Mouse (Mus musculus): Measurements from ENCODE around the gene Gm13278.
"Not testable (repeated sequence)": the region's sequence is repeated elsewhere in the genome, so short reads cannot be mapped to it uniquely, and the experiment has no call there.

The Gm13278 gene

DNA sequence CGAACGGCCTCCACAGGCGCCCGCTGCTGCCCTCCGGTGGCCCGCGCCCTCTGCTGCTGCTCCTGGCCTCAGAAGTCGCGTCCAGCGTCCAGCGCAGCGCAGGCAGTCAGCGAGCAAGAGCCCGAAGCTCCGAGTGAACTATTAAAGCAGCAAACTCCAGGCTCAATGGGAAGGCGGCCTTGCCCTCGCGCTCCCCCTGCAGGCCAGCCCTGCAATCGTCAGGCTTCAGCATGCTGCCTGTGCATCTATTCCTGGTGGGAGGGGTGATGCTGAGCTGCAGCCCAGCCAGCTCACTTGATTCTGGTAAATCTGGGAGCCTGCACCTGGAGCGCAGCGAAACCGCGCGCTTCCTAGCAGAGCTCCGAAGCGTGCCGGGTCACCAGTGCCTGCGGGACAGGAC, 2.9 kb upstream of the Gm13278 start, which contains the start of gene Gm13277:
Gene Gm13277, plus strand, starts transcription at position 231 of the 400 bp plus-strand sequence.
- DNase-seq (ENCODE audit: low read depth, low spot score), result not testable (repeated sequence)

DNA sequence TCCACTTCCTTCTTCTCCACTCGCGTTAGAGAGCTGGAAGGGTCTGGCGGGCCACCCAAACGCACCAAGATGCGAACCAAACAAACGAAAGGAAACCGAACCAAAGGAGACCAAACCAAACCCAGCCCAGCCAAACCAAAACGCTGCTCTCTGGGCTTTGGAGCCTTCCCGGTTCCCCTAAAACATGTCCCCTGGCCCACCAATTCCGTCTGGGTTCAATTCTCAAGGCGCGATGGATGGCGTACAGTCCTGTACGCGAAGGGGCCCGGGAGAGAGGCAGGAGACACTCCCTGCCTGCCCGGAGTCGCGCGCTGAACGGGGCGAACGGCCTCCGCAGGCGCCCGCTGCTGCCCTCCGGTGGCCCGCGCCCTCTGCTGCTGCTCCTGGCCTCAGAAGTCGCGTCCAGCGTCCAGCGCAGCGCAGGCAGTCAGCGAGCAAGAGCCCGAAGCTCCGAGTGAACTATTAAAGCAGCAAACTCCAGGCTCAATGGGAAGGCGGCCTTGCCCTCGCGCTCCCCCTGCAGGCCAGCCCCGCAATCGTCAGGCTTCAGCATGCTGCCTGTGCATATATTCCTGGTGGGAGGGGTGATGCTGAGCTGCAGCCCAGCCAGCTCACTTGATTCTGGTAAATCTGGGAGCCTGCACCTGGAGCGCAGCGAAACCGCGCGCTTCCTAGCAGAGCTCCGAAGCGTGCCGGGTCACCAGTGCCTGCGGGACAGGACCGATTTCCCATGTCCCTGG, 2.8 kb downstream of the Gm13278 start, which contains the start of gene Gm13275:
Gene Gm13275, plus strand, starts transcription at position 552 of the 740 bp plus-strand sequence.
- not testable (repeated sequence) for DNase-seq (ENCODE audit: low read depth, low spot score)

DNA sequence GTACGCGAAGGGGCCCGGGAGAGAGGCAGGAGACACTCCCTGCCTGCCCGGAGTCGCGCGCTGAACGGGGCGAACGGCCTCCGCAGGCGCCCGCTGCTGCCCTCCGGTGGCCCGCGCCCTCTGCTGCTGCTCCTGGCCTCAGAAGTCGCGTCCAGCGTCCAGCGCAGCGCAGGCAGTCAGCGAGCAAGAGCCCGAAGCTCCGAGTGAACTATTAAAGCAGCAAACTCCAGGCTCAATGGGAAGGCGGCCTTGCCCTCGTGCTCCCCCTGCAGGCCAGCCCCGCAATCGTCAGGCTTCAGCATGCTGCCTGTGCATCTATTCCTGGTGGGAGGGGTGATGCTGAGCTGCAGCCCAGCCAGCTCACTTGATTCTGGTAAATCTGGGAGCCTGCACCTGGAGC, 5.7 kb downstream of the Gm13278 start, which contains the start of gene Gm13279:
Gene Gm13279, plus strand, starts transcription at position 301 of the 400 bp plus-strand sequence.
- DNase-seq (ENCODE audit: low read depth, low spot score), result not testable (repeated sequence)

DNA sequence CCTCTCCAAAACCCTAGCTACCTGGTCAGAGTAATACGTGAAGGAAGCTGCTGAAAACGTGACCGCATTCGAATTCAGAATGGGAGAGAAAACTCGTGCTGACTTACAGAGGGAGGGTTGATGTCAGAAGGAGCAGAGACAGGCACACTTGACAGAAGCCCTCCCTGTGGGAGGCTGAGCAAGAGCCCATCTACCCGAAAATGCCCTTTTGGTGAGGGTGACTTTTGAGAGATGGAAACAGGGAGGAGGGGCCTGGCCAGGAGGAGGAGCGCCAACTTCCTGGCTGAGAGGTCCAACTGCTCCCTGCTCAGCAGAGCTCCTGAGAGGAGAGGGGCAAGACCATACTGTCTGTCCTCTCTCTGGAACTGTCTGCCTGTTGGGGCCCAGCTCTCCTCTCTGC, 8.0 kb downstream of the Gm13278 start, which contains the start of gene Gm13285:
Gene Gm13285, plus strand, starts transcription at position 301 of the 400 bp plus-strand sequence.
- DNase-seq (ENCODE audit: low read depth, low spot score), result not testable (repeated sequence)

DNA sequence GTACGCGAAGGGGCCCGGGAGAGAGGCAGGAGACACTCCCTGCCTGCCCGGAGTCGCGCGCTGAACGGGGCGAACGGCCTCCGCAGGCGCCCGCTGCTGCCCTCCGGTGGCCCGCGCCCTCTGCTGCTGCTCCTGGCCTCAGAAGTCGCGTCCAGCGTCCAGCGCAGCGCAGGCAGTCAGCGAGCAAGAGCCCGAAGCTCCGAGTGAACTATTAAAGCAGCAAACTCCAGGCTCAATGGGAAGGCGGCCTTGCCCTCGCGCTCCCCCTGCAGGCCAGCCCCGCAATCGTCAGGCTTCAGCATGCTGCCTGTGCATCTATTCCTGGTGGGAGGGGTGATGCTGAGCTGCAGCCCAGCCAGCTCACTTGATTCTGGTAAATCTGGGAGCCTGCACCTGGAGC, 11.6 kb downstream of the Gm13278 start, which contains the start of gene Gm13287:
Gene Gm13287, plus strand, starts transcription at position 301 of the 400 bp plus-strand sequence.
- not testable (repeated sequence) for DNase-seq (ENCODE audit: low read depth, low spot score)

DNA sequence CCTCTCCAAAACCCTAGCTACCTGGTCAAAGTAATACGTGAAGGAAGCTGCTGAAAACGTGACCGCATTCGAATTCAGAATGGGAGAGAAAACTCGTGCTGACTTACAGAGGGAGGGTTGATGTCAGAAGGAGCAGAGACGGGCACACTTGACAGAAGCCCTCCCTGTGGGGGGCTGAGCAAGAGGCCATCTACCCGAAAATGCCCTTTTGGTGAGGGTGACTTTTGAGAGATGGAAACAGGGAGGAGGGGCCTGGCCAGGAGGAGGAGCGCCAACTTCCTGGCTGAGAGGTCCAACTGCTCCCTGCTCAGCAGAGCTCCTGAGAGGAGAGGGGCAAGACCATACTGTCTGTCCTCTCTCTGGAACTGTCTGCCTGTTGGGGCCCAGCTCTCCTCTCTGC, 13.9 kb downstream of the Gm13278 start, which contains the start of gene Gm13288:
Gene Gm13288, plus strand, starts transcription at position 301 of the 400 bp plus-strand sequence.
- not testable (repeated sequence) for DNase-seq (ENCODE audit: low read depth, low spot score)

DNA sequence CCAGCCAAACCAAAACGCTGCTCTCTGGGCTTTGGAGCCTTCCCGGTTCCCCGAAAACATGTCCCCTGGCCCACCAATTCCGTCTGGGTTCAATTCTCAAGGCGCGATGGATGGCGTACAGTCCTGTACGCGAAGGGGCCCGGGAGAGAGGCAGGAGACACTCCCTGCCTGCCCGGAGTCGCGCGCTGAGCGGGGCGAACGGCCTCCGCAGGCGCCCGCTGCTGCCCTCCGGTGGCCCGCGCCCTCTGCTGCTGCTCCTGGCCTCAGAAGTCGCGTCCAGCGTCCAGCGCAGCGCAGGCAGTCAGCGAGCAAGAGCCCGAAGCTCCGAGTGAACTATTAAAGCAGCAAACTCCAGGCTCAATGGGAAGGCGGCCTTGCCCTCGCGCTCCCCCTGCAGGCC, 14.4 kb downstream of the Gm13278 start:
- DNase-seq (ENCODE audit: low read depth, low spot score), result not testable (repeated sequence)

DNA sequence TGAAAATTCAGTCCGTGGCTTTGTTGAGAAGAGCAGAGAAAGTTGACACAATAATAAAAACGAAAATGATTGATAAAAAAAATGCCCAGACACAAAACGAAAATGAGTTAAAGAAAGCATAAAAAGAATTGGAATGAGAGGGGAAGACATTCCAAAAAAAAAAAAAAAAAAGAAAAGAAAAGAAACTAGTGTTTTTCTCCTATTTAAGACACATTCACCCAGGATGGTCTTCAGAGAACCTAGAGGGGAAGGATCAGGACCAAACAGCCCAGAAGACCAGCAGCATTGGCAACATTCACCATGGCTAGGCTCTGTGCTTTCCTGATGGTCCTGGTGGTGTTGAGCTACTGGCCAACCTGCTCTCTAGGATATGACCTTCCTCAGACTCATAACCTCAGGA, 24.6 kb downstream of the Gm13278 start, which contains the start of gene Ifna7:
Gene Ifna7, plus strand, starts transcription at position 301 of the 400 bp plus-strand sequence.
- DNase-seq (ENCODE audit: low read depth, low spot score), result no peak

DNA sequence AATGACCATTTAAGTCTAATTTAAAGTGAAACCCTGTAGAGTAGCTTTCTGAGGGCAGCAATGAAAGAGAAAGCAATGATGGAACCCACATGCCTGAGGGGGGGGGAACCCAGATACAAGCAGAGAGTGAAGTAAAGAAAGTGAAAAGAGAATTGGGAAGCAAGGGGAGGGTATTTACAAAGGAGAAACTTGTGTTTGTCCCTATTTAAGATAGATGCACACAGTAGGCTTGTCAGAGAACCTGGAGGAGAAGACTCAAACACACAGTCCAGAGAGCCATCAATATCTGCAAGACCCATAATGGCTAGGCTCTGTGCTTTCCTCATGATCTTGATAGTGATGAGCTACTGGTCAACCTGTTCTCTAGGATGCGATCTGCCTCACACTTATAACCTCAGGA, 28.3 kb downstream of the Gm13278 start, which contains the start of gene Ifna11:
Gene Ifna11, plus strand, starts transcription at position 301 of the 400 bp plus-strand sequence.
- no peak for DNase-seq (ENCODE audit: low read depth, low spot score)

DNA sequence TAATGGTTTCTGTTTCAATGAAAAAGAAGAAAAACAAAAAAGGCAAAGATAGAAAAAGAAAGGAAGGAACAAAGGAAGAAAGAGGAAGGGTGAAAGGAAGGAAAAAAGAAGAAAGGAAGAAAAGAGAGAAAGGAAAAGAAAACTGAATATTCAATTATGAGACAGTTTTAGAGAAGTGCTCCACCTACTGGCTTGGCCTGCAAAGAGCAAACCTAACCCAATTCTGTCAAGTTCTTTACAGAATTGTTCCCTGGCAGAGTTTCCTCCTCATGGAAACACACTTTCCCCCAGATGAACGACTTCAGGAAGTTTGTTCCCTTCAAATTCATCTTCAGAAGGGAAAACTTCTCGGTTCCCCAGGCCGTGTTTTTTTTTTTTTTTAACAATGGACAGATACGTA, 31.6 kb downstream of the Gm13278 start:
- no peak for DNase-seq (ENCODE audit: low read depth, low spot score)

DNA sequence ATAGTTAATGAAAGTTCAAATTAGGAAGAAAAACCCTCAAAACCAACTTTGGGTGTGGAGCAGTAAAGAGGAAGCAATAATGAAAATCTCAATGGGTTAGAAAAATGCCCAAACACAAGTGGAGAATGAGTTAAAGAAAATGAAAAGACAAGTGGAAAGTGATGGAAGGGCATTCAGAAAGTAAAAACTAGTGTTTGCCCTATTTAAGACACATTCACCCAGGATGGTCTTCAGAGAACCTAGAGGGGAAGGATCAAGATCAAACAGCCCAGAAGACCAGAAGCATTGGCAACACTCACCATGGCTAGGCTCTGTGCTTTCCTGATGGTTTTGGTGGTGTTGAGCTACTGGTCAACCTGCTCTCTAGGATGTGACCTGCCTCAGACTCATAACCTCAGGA, 35.8 kb downstream of the Gm13278 start, which contains the start of gene Ifna6:
Gene Ifna6, plus strand, starts transcription at position 301 of the 400 bp plus-strand sequence.
- DNase-seq (ENCODE audit: low read depth, low spot score), result not testable (repeated sequence)

DNA sequence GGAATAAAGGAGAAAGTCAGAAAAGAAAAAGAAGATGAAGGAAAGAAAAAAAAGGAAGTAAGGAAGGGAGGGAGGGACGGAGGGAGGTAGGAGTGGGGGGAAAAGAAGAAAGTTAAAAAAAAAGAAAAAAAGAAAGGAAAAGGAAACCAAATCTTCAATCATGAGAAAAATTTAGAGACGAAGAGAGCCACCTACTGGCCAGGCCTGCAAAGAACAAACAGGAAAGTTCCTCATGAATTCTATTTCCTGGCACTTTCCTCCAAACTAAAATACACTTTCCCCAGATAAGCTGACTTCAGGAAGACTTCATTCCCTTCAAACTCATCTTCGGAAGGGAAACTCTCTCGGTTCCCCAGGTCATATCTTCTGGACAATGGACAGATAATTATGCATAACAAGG, 39.2 kb downstream of the Gm13278 start:
- peak; percentile 9 for DNase-seq (ENCODE audit: low read depth, low spot score)

DNA sequence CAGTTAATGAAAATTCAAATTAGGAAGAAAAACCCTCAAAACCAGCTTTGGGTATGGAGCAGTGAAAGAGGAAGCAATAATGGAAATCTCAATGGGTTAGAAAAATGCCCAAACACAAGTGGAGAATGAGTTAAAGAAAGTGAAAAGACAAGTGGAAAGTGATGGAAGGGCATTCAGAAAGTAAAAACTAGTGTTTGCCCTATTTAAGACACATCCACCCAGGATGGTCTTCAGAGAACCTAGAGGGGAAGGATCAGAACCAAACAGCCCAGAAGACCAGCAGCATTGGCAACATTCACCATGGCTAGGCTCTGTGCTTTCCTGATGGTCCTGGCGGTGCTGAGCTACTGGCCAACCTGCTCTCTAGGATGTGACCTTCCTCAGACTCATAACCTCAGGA, 43.9 kb downstream of the Gm13278 start, which contains the start of gene Ifna5:
Gene Ifna5, plus strand, starts transcription at position 301 of the 400 bp plus-strand sequence.
- DNase-seq (ENCODE audit: low read depth, low spot score), result not testable (repeated sequence)

DNA sequence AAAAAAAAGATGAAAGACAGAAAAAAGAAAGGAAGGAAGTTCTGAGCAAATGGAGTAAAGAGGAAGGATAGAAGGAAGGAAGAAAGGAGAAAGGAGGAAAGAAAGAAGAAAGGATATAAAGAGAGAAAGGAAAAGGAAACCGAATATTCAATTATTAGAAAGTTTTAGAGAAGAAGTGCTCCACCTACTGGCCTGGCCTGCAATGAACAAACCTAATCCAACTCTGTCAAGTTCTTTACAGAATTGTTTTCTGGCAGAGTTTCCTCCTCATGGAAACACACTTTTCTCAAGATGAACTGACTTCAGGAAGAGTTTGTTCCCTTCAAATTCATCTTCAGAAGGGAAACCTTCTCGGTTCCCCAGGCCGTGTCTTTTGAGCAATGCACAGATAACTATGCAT, 47.5 kb downstream of the Gm13278 start:
- no peak for DNase-seq (ENCODE audit: low read depth, low spot score)

DNA sequence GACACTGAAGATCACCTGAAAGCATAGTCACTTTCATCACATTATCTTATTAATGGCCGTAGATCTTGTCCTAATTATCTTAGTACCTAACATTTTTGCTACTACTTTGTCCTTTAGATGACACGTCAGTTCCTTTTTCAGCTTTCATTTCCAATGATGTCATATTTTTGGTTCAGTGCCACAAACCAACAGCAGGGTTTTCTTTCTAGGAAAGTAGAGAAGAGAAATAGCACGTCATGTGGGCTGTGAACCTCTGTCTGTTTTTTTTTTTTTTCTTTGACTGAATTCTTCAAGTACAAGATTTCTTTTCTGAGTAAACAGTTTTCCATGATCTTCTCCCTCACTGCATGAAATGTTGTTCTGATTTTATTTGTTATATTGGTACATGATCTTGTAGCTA, 48.7 kb downstream of the Gm13278 start:
- DNase-seq (ENCODE audit: low read depth, low spot score), result no peak

DNA sequence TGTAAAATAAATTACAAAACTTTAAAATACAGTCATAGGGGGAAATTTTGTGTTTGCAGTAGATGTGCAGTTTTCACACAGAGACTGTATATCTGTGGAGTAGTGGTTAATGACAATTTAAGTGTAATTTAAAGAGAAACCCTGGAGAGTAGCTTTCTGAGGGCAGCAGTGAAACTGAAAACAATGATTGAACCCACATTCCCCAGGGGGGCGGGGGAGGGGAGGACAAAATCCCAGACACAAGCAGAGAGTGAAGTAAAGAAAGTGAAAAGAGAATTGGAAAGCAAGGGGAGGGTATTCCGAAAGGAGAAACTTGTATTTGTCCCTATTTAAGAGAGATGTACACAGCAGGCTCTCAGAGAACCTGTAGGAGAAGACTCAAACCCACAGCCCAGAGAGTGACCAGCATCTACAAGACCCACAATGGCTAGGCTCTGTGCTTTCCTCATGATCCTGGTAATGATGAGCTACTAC, 50.1 kb downstream of the Gm13278 start, which contains the start of gene Ifna4:
Gene Ifna4, plus strand, starts transcription at position 424 of the 474 bp plus-strand sequence.
- no peak for DNase-seq (ENCODE audit: low read depth, low spot score)

All from ES-CJ7 (cell line).